Mouse (Mus musculus) cerebellum, adult 2 months (tissue): ENCODE measurements at regions not wholly inside any gene's neighbourhood (a gene's known extent, or its start where the extent isn't known, plus 50 kb on each side); places are given as distances from the start of the nearest gene placed in this dataset.

Experiments
- CTCF ChIP-seq: fragments of 200-500 bp; IDR thresholded peaks from 2 replicates; pipeline ENCODE4 v1.5.1; 2011; ENCODE audit warnings: low read depth, mild to moderate bottlenecking, control low read depth, low read length, moderate library complexity, borderline replicate concordance; ENCODE audit not compliant: insufficient read depth
- POLR2A ChIP-seq: fragments of 200-500 bp; IDR thresholded peaks from 2 replicates; pipeline ENCODE4 v1.6.1; 2011; ENCODE audit warnings: low read length, control low read depth, borderline replicate concordance; ENCODE audit not compliant: insufficient read depth

DNA sequence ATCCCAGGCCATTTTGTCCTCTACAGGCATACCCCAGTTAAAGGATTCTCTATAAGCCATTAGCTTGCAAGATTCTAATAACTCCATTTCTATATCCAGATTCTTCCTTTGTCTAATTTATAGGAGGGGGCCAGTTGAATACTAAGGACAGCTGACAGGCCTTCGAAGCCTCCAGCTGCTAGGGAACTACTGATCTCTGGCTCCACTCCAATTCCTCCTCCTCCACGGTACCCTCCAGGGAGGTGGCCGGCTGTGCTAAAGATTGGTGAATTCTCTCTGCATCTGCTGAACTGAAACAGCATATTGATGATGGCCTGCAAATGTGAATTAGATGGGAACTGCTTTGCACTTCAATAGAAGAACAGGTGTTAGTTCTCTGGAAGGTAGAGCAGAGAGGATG lies 79.2 kb downstream of the Gp2 start:
- TF ChIP-seq CTCF, result no peak
- no peak for TF ChIP-seq POLR2A
